Mouse (Mus musculus) midbrain, embryonic 14.5 days (tissue): ENCODE results near the gene Tspan9. TPM values are rescaled to one million over a fixed set of nuclear protein-coding genes. Genes with fewer than 3 reads are reported as not detected.

Experiments used
- ATAC-seq: fragments of 200-750 bp; cut with Nextera tagmentation; 2 replicates; pipeline ENCODE4 v1.8.0; 2017; ENCODE audit warnings: moderate number of reproducible peaks, moderate library complexity; ENCODE audit not compliant: low FRiP score, low TSS enrichment
- DNase-seq: peaks from one replicate; pipeline ENCODE4 v3.0.0-alpha.2; 2015
- H3K27ac ChIP-seq: fragments of 300-500 bp; sonication (generic); replicated peaks from 2 replicates; pipeline ENCODE4 v1.5.1; 2014; ENCODE audit warnings: mild to moderate bottlenecking, low read depth, low read length, moderate library complexity
- H3K27me3 ChIP-seq: fragments of 300-500 bp; sonication (generic); 2 replicates; pipeline ENCODE4 v1.6.1; 2014; ENCODE audit warnings: low read length, control low read depth, mixed read lengths; ENCODE audit not compliant: control insufficient read depth, insufficient read depth
- H3K36me3 ChIP-seq: fragments of 300-500 bp; sonication (generic); 2 replicates; pipeline ENCODE4 v1.6.1; 2014; ENCODE audit warnings: low read length, control low read depth; ENCODE audit not compliant: control insufficient read depth, insufficient read depth
- H3K4me1 ChIP-seq: fragments of 300-500 bp; sonication (generic); 2 replicates; pipeline ENCODE4 v1.6.1; 2014; ENCODE audit warnings: mild to moderate bottlenecking, antibody characterized with exemption, low read length, control low read depth; ENCODE audit not compliant: control insufficient read depth, insufficient read depth
- H3K4me2 ChIP-seq: fragments of 300-500 bp; sonication (generic); 2 replicates; pipeline ENCODE4 v1.6.1; 2014; ENCODE audit warnings: mild to moderate bottlenecking, low read length, moderate library complexity
- H3K4me3 ChIP-seq: fragments of 300-500 bp; sonication (generic); replicated peaks from 2 replicates; pipeline ENCODE4 v1.5.1; 2014; ENCODE audit warnings: low read depth, low read length
- H3K9ac ChIP-seq: fragments of 300-500 bp; sonication (generic); replicated peaks from 2 replicates; pipeline ENCODE4 v1.6.1; 2014; ENCODE audit warnings: mild to moderate bottlenecking, low read length, moderate library complexity
- H3K9me3 ChIP-seq: fragments of 300-500 bp; sonication (generic); 2 replicates; pipeline ENCODE4 v1.6.1; 2016; ENCODE audit warnings: low read length, control low read depth, mixed read lengths; ENCODE audit not compliant: control insufficient read depth
- WGBS: fragments of 180-500 bp; shearing (Covaris S2); extraction: QIAGEN DNeasy Blood & Tissue Kit; methylation state at CpG from one replicate; pipeline ENCODE4 v1.1.7; 2014; 5-methylcytosine and 5-hydroxymethylcytosine counted together
- polyA plus RNA-seq: library from polyadenylated mRNA; unstranded; fragments of >200 nt; fragmentation: Nextera tagmentation; extraction: Ambion mirVana; gene quantifications from 2 replicates; pipeline ENCODE4 v1.2.1, GENCODE M21; 2014

The Tspan9 gene
- polyA plus RNA-seq, 1 experiment from 2014 or later, result 31.1 TPM

DNA sequence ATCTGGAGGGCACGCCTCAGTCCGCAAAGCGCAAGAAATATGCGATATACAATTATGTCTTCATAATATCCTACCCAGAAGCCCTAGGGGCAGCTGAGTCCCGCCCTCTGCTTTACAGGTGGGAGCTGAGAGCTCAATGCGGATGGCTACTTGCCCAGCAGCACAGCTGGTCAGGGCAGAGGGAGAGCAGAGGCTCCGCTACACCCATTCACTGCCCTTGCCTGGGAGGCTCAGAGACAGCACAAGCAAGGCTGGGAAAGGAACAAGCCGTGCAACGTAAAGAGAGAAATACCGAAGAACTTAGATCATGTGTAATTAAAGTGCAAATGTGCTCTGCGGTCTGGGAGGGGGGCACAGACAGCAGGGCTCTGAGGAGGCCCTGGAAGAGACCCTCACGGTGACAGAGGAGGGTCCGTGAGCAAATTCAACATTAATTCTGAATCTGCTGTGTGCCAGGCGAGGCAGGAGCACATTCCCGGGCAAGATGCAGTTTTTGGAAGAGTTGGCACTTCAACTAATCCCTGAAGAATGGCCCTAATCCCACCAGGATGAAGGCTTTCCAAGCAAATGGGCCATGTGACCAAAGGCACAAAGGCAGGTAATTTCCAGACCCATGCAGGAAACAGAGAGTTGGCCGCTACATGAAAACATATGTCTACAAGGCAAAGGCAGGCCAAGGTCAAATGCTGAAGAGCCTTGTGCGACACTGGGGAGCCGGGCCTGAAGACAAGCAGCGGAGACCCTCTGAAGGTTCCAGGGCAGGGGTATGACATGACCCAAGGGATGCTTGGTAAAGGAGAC is 73.1 kb downstream of the Tspan9 start:
- Histone ChIP-seq H3K4me3 (no peak overlapping the region), H3K27ac (no peak overlapping the region), H3K4me1 (peaks cover 19% of the 10 kb centered on the region; the same call in 1 of the 2 replicates), H3K9me3 (no peaks in the 10 kb centered on the region), H3K36me3 (no peaks in the 10 kb centered on the region), H3K27me3 (no peaks in the 10 kb centered on the region), H3K4me2 (no peak overlapping the region), H3K9ac (no peak overlapping the region)
- DNase-seq, result peak; percentile 34
- ATAC-seq, result no peak; the same call in 1 of the 2 replicates
- WGBS, result 68% methylated on average over 19 of the region's 19 CpGs

- Histone ChIP-seq H3K4me2 (no peak overlapping the region), H3K4me1 (peaks cover 19% of the 10 kb centered on the region; the same call in 1 of the 2 replicates), H3K27me3 (no peaks in the 10 kb centered on the region), H3K4me3 (no peak overlapping the region), H3K9ac (no peak overlapping the region), H3K36me3 (no peaks in the 10 kb centered on the region), H3K9me3 (no peaks in the 10 kb centered on the region), H3K27ac (no peak overlapping the region)
- DNase-seq (no peak), ATAC-seq (no peak)
- 91% methylated on average over 8 of the region's 8 CpGs for WGBS
Observed at GRCm38 (mm10) chr6:128068144-128068543, 75.2 kb downstream of the Tspan9 start.

DNA sequence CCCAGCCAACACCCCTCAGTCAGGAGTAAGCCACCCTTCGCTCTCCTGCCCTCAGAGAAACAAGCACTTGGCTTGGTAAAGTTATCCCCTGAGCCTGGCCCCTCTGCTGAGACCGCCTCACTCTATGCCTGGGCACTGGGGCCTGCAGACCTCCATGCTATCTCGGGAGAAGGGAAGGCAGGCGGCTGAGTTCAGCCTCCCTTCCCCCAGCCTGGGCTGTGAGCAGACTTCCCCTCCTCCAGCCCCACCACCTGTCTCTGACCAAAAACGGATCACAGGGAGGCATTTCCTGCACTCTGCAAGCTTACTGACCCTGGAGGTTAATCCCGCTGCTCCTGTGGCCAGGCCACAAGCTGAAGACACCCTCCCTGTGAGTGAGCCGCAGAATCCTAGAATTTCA is 77.4 kb downstream of the Tspan9 start:
- Histone ChIP-seq H3K27ac (no peak overlapping the region), H3K27me3 (no peaks in the 10 kb centered on the region), H3K36me3 (no peaks in the 10 kb centered on the region), H3K4me1 (peaks cover 19% of the 10 kb centered on the region; the same call in 1 of the 2 replicates), H3K4me2 (no peak overlapping the region), H3K4me3 (no peak overlapping the region), H3K9me3 (no peaks in the 10 kb centered on the region), H3K9ac (no peak overlapping the region)
- DNase-seq, result peak; percentile 33
- ATAC-seq, result no peak
- 23% methylated on average over 7 of the region's 7 CpGs for WGBS

DNA sequence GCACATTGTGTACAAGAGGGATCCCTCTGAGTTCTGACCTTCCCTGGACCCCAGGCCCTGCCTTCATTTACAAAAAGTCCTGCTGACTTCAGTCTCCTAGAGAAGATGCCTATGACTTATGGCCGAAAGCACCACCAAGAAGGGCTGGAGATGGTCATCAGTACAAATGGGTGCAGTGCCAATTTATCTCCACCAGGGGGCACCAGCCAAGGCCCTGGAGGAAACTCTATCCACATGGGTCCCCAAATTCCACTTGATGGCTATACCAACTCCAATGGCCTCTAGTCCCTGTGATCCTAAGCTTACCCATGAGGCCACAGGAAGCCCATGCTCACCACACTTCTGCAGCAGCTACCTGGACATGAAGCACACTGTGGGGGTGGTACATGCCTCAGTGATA is 79.9 kb downstream of the Tspan9 start:
- no peak overlapping the region for H3K4me2 ChIP-seq
- H3K27ac ChIP-seq, result no peak overlapping the region
- ATAC-seq (no peak), DNase-seq (no peak)
- no peaks in the 10 kb centered on the region for H3K27me3 ChIP-seq
- H3K4me3 ChIP-seq, result no peak overlapping the region
- H3K36me3 ChIP-seq, result no peaks in the 10 kb centered on the region
- H3K9ac ChIP-seq, result no peak overlapping the region
- 97% methylated on average over 1 of the region's 1 CpGs for WGBS
- peaks cover 20% of the 10 kb centered on the region for H3K4me1 ChIP-seq
- no peaks in the 10 kb centered on the region for H3K9me3 ChIP-seq

DNA sequence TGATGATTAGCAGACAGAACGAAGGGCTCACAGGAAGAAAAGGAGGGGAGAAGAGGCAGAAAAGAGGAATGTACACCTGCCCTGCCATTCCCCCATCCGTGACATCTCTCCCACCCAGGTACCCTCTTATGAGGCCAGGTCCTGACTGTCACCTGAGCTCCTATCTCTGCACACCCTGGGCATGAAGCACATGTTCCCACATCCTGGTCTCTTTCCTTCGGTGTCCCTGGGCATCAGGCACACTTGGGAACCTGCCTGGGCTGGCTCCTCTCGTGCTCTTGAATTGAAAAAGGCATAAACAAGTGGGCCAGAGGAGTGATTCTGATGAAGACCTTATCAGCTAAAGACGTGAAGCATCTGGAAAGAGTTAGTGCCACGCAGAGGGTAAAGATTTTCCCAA is 80.6 kb downstream of the Tspan9 start:
- no peaks in the 10 kb centered on the region for H3K9me3 ChIP-seq
- ATAC-seq (no peak), DNase-seq (no peak)
- no peak overlapping the region for H3K4me3 ChIP-seq
- H3K4me1 ChIP-seq, result peaks cover 24% of the 10 kb centered on the region
- WGBS, result 91% methylated on average over 6 of the region's 6 CpGs
- H3K27me3 ChIP-seq, result no peaks in the 10 kb centered on the region
- H3K27ac ChIP-seq, result no peak overlapping the region
- H3K36me3 ChIP-seq, result no peaks in the 10 kb centered on the region
- H3K4me2 ChIP-seq, result no peak overlapping the region
- no peak overlapping the region for H3K9ac ChIP-seq

GRCm38 (mm10) chr6:128062216-128062615 is 81.2 kb downstream of the Tspan9 start:
- H3K4me2 ChIP-seq, result no peak overlapping the region
- peaks cover 24% of the 10 kb centered on the region for H3K4me1 ChIP-seq
- no peak overlapping the region for H3K27ac ChIP-seq
- DNase-seq (no peak), ATAC-seq (no peak)
- H3K4me3 ChIP-seq, result no peak overlapping the region
- WGBS, result 92% methylated on average over 13 of the region's 13 CpGs
- no peak overlapping the region for H3K9ac ChIP-seq
- no peaks in the 10 kb centered on the region for H3K36me3 ChIP-seq
- H3K27me3 ChIP-seq, result no peaks in the 10 kb centered on the region
- no peaks in the 10 kb centered on the region for H3K9me3 ChIP-seq

DNA sequence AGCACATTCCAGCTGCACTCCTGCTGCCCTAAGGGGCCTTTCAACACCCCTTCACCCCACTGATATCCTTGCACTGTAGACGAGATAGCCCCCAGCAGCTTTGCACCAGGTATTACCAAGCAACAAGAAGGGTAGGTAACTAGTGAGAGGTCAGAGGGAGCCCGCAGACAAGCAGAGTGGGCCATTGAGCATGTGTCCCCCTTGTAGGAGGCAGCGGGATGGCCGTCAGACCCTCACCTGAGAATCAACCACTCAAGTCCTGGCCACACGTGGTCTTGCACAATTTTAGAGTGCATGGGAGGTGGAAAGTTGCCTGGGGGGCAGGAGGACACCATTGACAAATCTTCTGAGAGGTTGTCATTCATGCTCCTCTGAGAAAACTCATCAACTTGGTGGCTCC is 82.1 kb downstream of the Tspan9 start:
- Histone ChIP-seq H3K4me2 (no peak overlapping the region), H3K27me3 (no peaks in the 10 kb centered on the region), H3K9me3 (no peaks in the 10 kb centered on the region), H3K4me1 (peaks cover 23% of the 10 kb centered on the region), H3K9ac (no peak overlapping the region), H3K4me3 (no peak overlapping the region), H3K27ac (no peak overlapping the region), H3K36me3 (no peaks in the 10 kb centered on the region)
- WGBS, result 88% methylated on average over 5 of the region's 5 CpGs
- DNase-seq, result no peak
- no peak for ATAC-seq

DNA sequence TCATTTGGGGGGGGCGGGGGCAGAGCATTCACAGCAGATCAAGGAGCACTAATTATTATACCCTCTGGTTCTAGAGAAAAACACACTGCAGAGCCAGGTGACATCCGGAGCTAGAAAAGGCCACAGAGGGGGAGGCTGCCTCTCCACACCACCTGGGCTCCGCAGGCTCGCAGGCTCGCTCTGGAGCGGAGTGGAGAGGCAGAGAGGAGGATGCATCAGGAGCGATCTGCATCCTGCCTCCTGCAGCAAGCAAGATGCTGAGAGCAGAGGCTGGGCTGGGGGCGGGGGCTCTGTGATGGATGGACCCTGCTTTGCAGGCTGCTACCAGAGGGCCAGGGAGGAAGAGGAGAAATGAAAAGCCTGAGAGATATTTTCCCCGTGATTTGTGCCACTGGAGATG is 84.8 kb downstream of the Tspan9 start:
- H3K4me2 ChIP-seq, result peak overlapping the region; percentile 24
- H3K9ac ChIP-seq, result peak overlapping the region; percentile 34; the same call in 1 of the 2 replicates
- H3K4me3 ChIP-seq, result no peak overlapping the region
- ATAC-seq, result peak; percentile 57; the same call in 1 of the 2 replicates
- H3K9me3 ChIP-seq, result no peaks in the 10 kb centered on the region
- H3K36me3 ChIP-seq, result no peaks in the 10 kb centered on the region
- 0 out of 2 replicates have a peak overlapping the region, but pooled peaks have one; percentile 26 for H3K27ac ChIP-seq
- 27% methylated on average over 9 of the region's 9 CpGs for WGBS
- peaks cover 18% of the 10 kb centered on the region; the same call in 1 of the 2 replicates for H3K4me1 ChIP-seq
- H3K27me3 ChIP-seq, result no peaks in the 10 kb centered on the region
- DNase-seq, result peak; percentile 53

DNA sequence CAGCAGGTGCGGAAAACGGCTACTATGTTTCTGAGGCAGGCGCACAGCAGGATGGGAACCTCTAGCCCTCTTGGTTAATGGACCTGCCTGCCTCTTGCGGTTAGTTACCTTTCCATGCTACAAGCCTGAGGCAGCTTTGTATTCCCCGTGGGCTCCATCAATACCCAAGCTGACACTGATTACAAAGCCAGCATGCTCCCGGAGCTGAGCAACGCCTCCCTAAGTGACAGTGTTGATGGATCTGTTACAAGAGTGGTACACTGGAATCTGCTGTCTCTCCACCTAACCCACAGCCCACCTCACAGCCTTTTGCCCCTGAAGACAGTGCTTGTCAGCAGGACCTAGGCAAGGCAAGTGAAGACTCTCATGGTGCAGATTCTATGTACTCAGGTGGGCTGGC is 85.2 kb downstream of the Tspan9 start:
- Histone ChIP-seq H3K4me2 (peak overlapping the region; percentile 24), H3K9ac (0 out of 2 replicates have a peak overlapping the region, but pooled peaks have one; percentile 34), H3K4me3 (no peak overlapping the region), H3K27me3 (no peaks in the 10 kb centered on the region), H3K36me3 (no peaks in the 10 kb centered on the region), H3K4me1 (peaks cover 22% of the 10 kb centered on the region; the same call in 1 of the 2 replicates), H3K27ac (no peak overlapping the region), H3K9me3 (no peaks in the 10 kb centered on the region)
- peak; percentile 42 for DNase-seq
- 42% methylated on average over 7 of the region's 7 CpGs for WGBS
- ATAC-seq, result peak; percentile 48; the same call in 1 of the 2 replicates
